Mouse (Mus musculus) midbrain, embryonic 13.5 days (tissue): ENCODE results near the gene Fgf12. TPM values are rescaled to one million over a fixed set of nuclear protein-coding genes. Genes with fewer than 3 reads are reported as not detected.
A peak's percentile ranks its signal among the peaks of the same experiment; 100 is the strongest.

Experiments
- ATAC-seq: fragments of 200-750 bp; cut with Nextera tagmentation; 2 replicates; pipeline ENCODE4 v1.8.0; 2017; ENCODE audit warnings: mild to moderate bottlenecking, moderate TSS enrichment, moderate library complexity
- H3K27ac ChIP-seq: fragments of 300-500 bp; sonication (generic); 2 replicates; pipeline ENCODE4 v1.5.1; 2015; ENCODE audit warnings: inconsistent platforms, mild to moderate bottlenecking, moderate library complexity
- H3K27me3 ChIP-seq: fragments of 300-500 bp; sonication (generic); 2 replicates; pipeline ENCODE4 v1.6.1; 2015; ENCODE audit warnings: mild to moderate bottlenecking, inconsistent platforms
- H3K36me3 ChIP-seq: fragments of 300-500 bp; sonication (generic); 2 replicates; pipeline ENCODE4 v1.6.1; 2015; ENCODE audit warnings: mild to moderate bottlenecking, inconsistent platforms
- H3K4me1 ChIP-seq: fragments of 300-500 bp; sonication (generic); replicated peaks from 2 replicates; pipeline ENCODE4 v1.6.1; 2015; ENCODE audit warnings: inconsistent platforms
- H3K4me2 ChIP-seq: fragments of 300-500 bp; sonication (generic); replicated peaks from 2 replicates; pipeline ENCODE4 v1.6.1; 2015; ENCODE audit warnings: moderate library complexity, mild to moderate bottlenecking, inconsistent platforms
- H3K4me3 ChIP-seq: fragments of 300-500 bp; sonication (generic); replicated peaks from 2 replicates; pipeline ENCODE4 v1.5.1; 2015; ENCODE audit warnings: mild to moderate bottlenecking, inconsistent platforms
- H3K9ac ChIP-seq: fragments of 300-500 bp; sonication (generic); replicated peaks from 2 replicates; pipeline ENCODE4 v1.6.1; 2015; ENCODE audit warnings: mild to moderate bottlenecking, inconsistent platforms
- H3K9me3 ChIP-seq: fragments of 300-500 bp; sonication (generic); 2 replicates; pipeline ENCODE4 v1.6.1; 2016; ENCODE audit warnings: mild to moderate bottlenecking, inconsistent platforms
- WGBS: fragments of 180-500 bp; shearing (Covaris S2); methylation state at CpG from one replicate; pipeline ENCODE4 v1.1.7; 2015; 5-methylcytosine and 5-hydroxymethylcytosine counted together
- polyA plus RNA-seq: library from polyadenylated mRNA; unstranded; fragments of >200 nt; fragmentation: Nextera tagmentation; extraction: Ambion mirVana; gene quantifications from 2 replicates; pipeline ENCODE4 v1.2.1, GENCODE M21; 2015

Fgf12 gene
- polyA plus RNA-seq, 1 experiment from 2014 or later, result 16.8 TPM

- Histone ChIP-seq H3K4me1 (no peaks in the 10 kb centered on the region), H3K27me3 (no peaks in the 10 kb centered on the region), H3K4me2 (no peak overlapping the region), H3K9ac (no peak overlapping the region), H3K36me3 (no peaks in the 10 kb centered on the region), H3K4me3 (no peak overlapping the region), H3K27ac (no peak overlapping the region), H3K9me3 (no peaks in the 10 kb centered on the region)
- WGBS, result 84% methylated on average over 3 of the region's 3 CpGs
- no peak for ATAC-seq
Observed at GRCm38 (mm10) chr16:28681625-28682024, 71.2 kb downstream of the Fgf12 start.

- Histone ChIP-seq H3K4me1 (no peaks in the 10 kb centered on the region), H3K27ac (no peak overlapping the region), H3K9me3 (no peaks in the 10 kb centered on the region), H3K36me3 (no peaks in the 10 kb centered on the region), H3K4me2 (no peak overlapping the region), H3K27me3 (no peaks in the 10 kb centered on the region), H3K4me3 (no peak overlapping the region), H3K9ac (no peak overlapping the region)
- WGBS, result 85% methylated on average over 5 of the region's 5 CpGs
- peak; percentile 50; the same call in 1 of the 2 replicates for ATAC-seq
Observed at GRCm38 (mm10) chr16:28668815-28669347, 84.0 kb downstream of the Fgf12 start.

GRCm38 (mm10) chr16:28652640-28653039 lies 100.2 kb downstream of the Fgf12 start:
- no peaks in the 10 kb centered on the region for H3K4me1 ChIP-seq
- no peak overlapping the region for H3K27ac ChIP-seq
- no peaks in the 10 kb centered on the region for H3K27me3 ChIP-seq
- H3K36me3 ChIP-seq, result no peaks in the 10 kb centered on the region
- no peak overlapping the region for H3K4me3 ChIP-seq
- WGBS, result 92% methylated on average over 10 of the region's 10 CpGs
- no peak overlapping the region for H3K9ac ChIP-seq
- H3K4me2 ChIP-seq, result no peak overlapping the region
- ATAC-seq, result no peak
- no peaks in the 10 kb centered on the region for H3K9me3 ChIP-seq

- no peak for ATAC-seq
- Histone ChIP-seq H3K4me1 (no peaks in the 10 kb centered on the region), H3K4me2 (no peak overlapping the region), H3K4me3 (no peak overlapping the region), H3K9ac (no peak overlapping the region), H3K9me3 (no peaks in the 10 kb centered on the region), H3K36me3 (no peaks in the 10 kb centered on the region), H3K27ac (no peak overlapping the region), H3K27me3 (no peaks in the 10 kb centered on the region)
- WGBS, result 62% methylated on average over 3 of the region's 3 CpGs
Observed at GRCm38 (mm10) chr16:28650589-28650988, 102.3 kb downstream of the Fgf12 start.

- Histone ChIP-seq H3K4me1 (no peaks in the 10 kb centered on the region), H3K9me3 (no peaks in the 10 kb centered on the region), H3K4me2 (no peak overlapping the region), H3K36me3 (no peaks in the 10 kb centered on the region), H3K9ac (no peak overlapping the region), H3K27me3 (no peaks in the 10 kb centered on the region), H3K4me3 (no peak overlapping the region), H3K27ac (no peak overlapping the region)
- no peak for ATAC-seq
- WGBS, result 94% methylated on average over 3 of the region's 3 CpGs
Observed at GRCm38 (mm10) chr16:28645030-28645429, 107.8 kb downstream of the Fgf12 start.

GRCm38 (mm10) chr16:28631721-28632120 lies 121.1 kb downstream of the Fgf12 start:
- WGBS, result 83% methylated on average over 5 of the region's 5 CpGs
- H3K36me3 ChIP-seq, result no peaks in the 10 kb centered on the region
- H3K9ac ChIP-seq, result no peak overlapping the region
- H3K4me2 ChIP-seq, result no peak overlapping the region
- ATAC-seq, result no peak
- H3K4me1 ChIP-seq, result no peaks in the 10 kb centered on the region
- H3K9me3 ChIP-seq, result no peaks in the 10 kb centered on the region
- no peak overlapping the region for H3K4me3 ChIP-seq
- H3K27me3 ChIP-seq, result no peaks in the 10 kb centered on the region
- H3K27ac ChIP-seq, result no peak overlapping the region

DNA sequence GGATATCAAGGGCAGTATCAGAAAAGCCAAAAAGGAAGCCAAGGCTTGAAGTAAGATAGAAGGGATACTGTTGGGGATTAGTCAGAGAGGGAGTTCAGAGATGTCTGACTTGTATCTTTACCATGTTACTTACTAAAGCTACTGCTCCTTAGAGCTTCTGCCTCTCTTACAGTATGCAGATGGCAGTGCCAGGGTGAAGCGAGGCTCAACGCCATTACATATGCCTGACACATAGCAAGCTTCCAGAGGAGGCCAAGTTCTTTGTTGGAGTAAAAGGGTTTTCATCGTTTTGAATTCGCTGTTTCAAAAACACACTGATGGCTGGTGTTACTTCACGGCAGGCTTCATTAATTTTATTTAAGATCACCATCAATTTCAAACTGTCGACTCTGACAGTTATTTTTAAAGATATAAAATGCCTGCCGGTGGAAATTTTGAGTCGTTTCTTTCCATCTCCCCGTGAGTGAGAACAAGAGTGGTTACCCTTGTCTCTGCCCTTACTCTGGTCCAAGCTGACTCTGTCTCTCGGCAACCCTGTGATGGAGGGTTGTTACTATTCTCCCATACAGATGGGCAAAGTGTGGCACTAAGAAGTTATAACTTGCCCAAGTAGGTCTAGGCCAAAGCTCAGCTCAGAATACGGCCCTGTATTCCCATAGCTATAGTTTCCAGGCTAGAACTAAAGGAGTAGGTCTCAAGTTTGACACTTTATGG lies 121.9 kb downstream of the Fgf12 start:
- H3K9me3 ChIP-seq, result no peaks in the 10 kb centered on the region
- no peak overlapping the region for H3K4me3 ChIP-seq
- WGBS, result 87% methylated on average over 11 of the region's 11 CpGs
- no peak overlapping the region for H3K9ac ChIP-seq
- no peaks in the 10 kb centered on the region for H3K4me1 ChIP-seq
- H3K4me2 ChIP-seq, result no peak overlapping the region
- H3K27me3 ChIP-seq, result no peaks in the 10 kb centered on the region
- no peaks in the 10 kb centered on the region for H3K36me3 ChIP-seq
- ATAC-seq, result no peak
- H3K27ac ChIP-seq, result no peak overlapping the region

DNA sequence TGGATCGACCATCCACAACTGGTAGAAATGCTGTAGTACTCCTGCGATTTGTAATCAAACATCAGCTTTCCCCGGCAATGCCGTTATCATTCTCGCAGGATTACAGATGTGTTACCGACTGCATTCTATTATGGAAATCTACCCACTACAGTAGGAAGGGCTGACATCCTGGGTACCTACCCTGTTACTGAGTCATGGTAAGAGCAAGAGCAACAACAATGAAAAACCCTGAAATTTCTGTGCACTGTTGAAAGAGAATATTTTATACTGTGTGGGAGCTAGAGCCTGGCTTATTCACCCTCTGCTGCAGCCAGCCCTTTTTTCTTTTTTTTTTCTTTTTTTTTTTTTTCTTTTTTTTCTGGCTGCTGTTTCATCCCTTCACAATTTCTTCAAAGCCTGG lies 126.6 kb downstream of the Fgf12 start:
- no peaks in the 10 kb centered on the region for H3K27me3 ChIP-seq
- H3K4me2 ChIP-seq, result no peak overlapping the region
- H3K36me3 ChIP-seq, result no peaks in the 10 kb centered on the region
- H3K4me3 ChIP-seq, result no peak overlapping the region
- 93% methylated on average over 6 of the region's 6 CpGs for WGBS
- ATAC-seq, result no peak
- peaks cover 2% of the 10 kb centered on the region; the same call in 1 of the 2 replicates for H3K9me3 ChIP-seq
- no peaks in the 10 kb centered on the region for H3K4me1 ChIP-seq
- H3K27ac ChIP-seq, result no peak overlapping the region
- H3K9ac ChIP-seq, result no peak overlapping the region

DNA sequence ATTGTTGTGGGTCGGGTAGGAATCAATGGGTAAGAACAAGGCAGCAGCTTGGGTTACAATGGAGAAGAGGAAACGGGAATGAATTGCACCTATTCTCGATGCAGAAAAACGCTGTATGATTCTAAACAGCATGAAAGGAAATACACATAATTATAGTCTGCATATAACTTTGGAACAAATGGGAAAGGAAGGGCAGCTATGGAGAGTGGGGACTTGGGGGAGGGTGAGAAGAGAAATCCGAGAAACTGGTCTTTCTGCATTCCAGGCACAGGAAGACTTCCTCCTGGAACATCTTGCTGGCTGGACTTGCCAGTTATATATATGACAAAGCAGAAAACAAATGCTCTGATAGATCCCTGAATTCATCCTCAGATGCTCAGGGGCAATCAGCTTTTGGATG lies 127.2 kb downstream of the Fgf12 start:
- no peaks in the 10 kb centered on the region for H3K4me1 ChIP-seq
- H3K27ac ChIP-seq, result no peak overlapping the region
- no peaks in the 10 kb centered on the region for H3K27me3 ChIP-seq
- H3K9me3 ChIP-seq, result peaks cover 2% of the 10 kb centered on the region; the same call in 1 of the 2 replicates
- no peak overlapping the region for H3K4me2 ChIP-seq
- WGBS, result 72% methylated on average over 5 of the region's 5 CpGs
- no peak overlapping the region for H3K4me3 ChIP-seq
- ATAC-seq, result no peak
- H3K36me3 ChIP-seq, result no peaks in the 10 kb centered on the region
- no peak overlapping the region for H3K9ac ChIP-seq

DNA sequence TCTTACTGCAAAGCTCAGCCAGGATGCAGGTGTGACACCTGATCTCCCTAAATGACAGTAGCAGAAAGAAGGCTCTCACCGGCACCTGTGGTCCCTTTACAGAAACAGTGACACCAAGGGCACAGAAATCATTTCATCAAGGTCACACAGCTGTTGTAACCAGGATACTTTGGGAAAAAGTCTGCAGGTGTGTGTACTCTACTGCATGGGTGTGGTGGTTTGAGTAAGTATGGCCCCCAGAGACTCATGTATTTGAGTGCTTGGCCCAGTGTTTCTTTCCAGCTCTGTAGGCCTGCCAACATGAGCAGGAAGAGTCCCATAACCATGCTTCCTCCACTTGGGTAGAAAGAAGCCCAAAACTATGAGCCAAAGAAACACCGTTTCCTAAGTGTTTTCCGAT lies 138.5 kb downstream of the Fgf12 start:
- no peak for ATAC-seq
- H3K9ac ChIP-seq, result no peak overlapping the region
- 87% methylated on average over 3 of the region's 3 CpGs for WGBS

GRCm38 (mm10) chr16:28610940-28611339 lies 141.9 kb downstream of the Fgf12 start:
- Histone ChIP-seq H3K27ac (no peak overlapping the region), H3K9ac (no peak overlapping the region), H3K9me3 (no peaks in the 10 kb centered on the region), H3K4me3 (no peak overlapping the region), H3K36me3 (no peaks in the 10 kb centered on the region), H3K27me3 (no peaks in the 10 kb centered on the region), H3K4me1 (0 out of 2 replicates have a peak, but pooled peaks cover 6% of the 10 kb centered on the region), H3K4me2 (no peak overlapping the region)
- WGBS, result 16% methylated on average over 3 of the region's 3 CpGs
- no peak for ATAC-seq

More for the DNA sequence above, 138.5 kb downstream of the Fgf12 start:
- Histone ChIP-seq H3K4me2 (no peak overlapping the region), H3K36me3 (no peaks in the 10 kb centered on the region), H3K9me3 (no peaks in the 10 kb centered on the region), H3K27me3 (no peaks in the 10 kb centered on the region), H3K4me3 (no peak overlapping the region), H3K4me1 (0 out of 2 replicates have a peak, but pooled peaks cover 6% of the 10 kb centered on the region), H3K27ac (no peak overlapping the region)

DNA sequence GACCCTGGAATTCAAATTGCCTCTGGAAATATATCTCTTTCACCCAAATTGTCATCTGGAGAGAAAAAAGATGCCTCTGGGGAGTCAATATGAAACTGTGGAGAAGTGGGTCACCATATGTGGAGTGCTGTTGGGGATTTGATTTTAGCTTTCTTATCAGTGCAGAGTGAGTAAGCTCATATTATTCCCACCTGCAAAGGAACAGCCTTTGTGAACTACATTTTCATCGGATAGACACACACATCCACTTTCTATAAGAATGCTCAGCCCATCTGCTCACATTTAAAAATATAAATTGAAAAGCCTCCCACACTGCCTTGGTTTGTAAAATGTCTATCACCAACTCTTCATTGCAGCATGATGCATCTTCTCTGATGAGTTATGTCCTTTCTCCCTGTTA lies 149.7 kb downstream of the Fgf12 start:
- H3K36me3 ChIP-seq, result no peaks in the 10 kb centered on the region
- no peak overlapping the region for H3K4me3 ChIP-seq
- ATAC-seq, result no peak
- no peak overlapping the region for H3K27ac ChIP-seq
- H3K9me3 ChIP-seq, result no peaks in the 10 kb centered on the region
- H3K9ac ChIP-seq, result no peak overlapping the region
- no peaks in the 10 kb centered on the region for H3K27me3 ChIP-seq
- H3K4me2 ChIP-seq, result no peak overlapping the region
- H3K4me1 ChIP-seq, result no peaks in the 10 kb centered on the region
- 85% methylated on average over 1 of the region's 1 CpGs for WGBS

GRCm38 (mm10) chr16:28601723-28602122 lies 151.1 kb downstream of the Fgf12 start:
- H3K27ac ChIP-seq, result no peak overlapping the region
- H3K4me2 ChIP-seq, result no peak overlapping the region
- H3K4me3 ChIP-seq, result no peak overlapping the region
- ATAC-seq, result no peak
- no peaks in the 10 kb centered on the region for H3K27me3 ChIP-seq
- no peak overlapping the region for H3K9ac ChIP-seq
- WGBS, result 76% methylated on average over 4 of the region's 4 CpGs
- no peaks in the 10 kb centered on the region for H3K9me3 ChIP-seq
- H3K4me1 ChIP-seq, result no peaks in the 10 kb centered on the region
- no peaks in the 10 kb centered on the region for H3K36me3 ChIP-seq
